Mouse (Mus musculus): ENCODE results near the gene Mis18a. TPM values are rescaled to one million over a fixed set of nuclear protein-coding genes. Genes with fewer than 3 reads are reported as not detected.

Gene Mis18a
- polyA plus RNA-seq, 1 experiment, result 17.5 TPM

DNA sequence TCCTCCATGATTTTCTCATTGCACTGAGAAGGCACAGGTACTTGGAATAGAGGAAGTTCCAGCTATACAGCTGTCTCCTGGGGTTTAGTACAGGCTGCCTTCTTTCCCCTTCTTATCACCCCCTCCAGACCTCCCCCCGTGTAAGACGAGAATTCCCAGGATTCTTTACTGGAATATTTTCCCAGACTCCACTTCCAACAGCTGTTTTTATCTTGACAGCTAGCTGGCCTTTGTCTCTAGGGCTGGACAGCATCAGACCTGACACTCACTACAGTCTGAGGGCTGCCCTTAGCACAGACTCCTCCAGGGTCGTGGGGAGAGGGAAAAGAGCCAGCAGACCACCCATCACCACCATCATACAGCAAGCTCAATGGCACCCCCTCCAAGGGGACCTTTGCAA is 20.9 kb downstream of the Mis18a start:
- TF ChIP-seq CTCF (IDR thresholded peaks at IDR 0.05; ENCODE audit: borderline replicate concordance, insufficient read depth, low read length) (no peak), POLR2A (IDR thresholded peaks at IDR 0.05; ENCODE audit: low read depth, low read length) (no peak)
- Histone ChIP-seq H3K27ac (ENCODE audit: insufficient read depth, low read length) (no peak overlapping the region), H3K4me3 (ENCODE audit: insufficient read depth, low read length) (no peak overlapping the region), H3K4me1 (ENCODE audit: control insufficient read depth, insufficient read depth, low read length) (peaks cover 7% of the 10 kb centered on the region; the same call in 1 of the 2 replicates)

GRCm38 (mm10) chr16:90704161-90704825 is 22.9 kb downstream of the Mis18a start:
- peaks cover 7% of the 10 kb centered on the region; the same call in 1 of the 2 replicates for H3K4me1 ChIP-seq (ENCODE audit: control insufficient read depth, insufficient read depth, low read length)
- no peak overlapping the region for H3K4me3 ChIP-seq (ENCODE audit: insufficient read depth, low read length)
- no peak overlapping the region for H3K27ac ChIP-seq (ENCODE audit: insufficient read depth, low read length)
- no peak for TF ChIP-seq CTCF (IDR thresholded peaks at IDR 0.05; ENCODE audit: borderline replicate concordance, insufficient read depth, low read length)
- TF ChIP-seq POLR2A (IDR thresholded peaks at IDR 0.05; ENCODE audit: low read depth, low read length), result no peak

- TF ChIP-seq CTCF (IDR thresholded peaks at IDR 0.05; ENCODE audit: borderline replicate concordance, insufficient read depth, low read length) (no peak), POLR2A (IDR thresholded peaks at IDR 0.05; ENCODE audit: low read depth, low read length) (no peak)
- H3K27ac ChIP-seq (ENCODE audit: insufficient read depth, low read length), result no peak overlapping the region
- peaks cover 7% of the 10 kb centered on the region; the same call in 1 of the 2 replicates for H3K4me1 ChIP-seq (ENCODE audit: control insufficient read depth, insufficient read depth, low read length)
- no peak overlapping the region for H3K4me3 ChIP-seq (ENCODE audit: insufficient read depth, low read length)
These were observed 23.6 kb downstream of the Mis18a start for GRCm38 (mm10) chr16:90703646-90704045.

DNA sequence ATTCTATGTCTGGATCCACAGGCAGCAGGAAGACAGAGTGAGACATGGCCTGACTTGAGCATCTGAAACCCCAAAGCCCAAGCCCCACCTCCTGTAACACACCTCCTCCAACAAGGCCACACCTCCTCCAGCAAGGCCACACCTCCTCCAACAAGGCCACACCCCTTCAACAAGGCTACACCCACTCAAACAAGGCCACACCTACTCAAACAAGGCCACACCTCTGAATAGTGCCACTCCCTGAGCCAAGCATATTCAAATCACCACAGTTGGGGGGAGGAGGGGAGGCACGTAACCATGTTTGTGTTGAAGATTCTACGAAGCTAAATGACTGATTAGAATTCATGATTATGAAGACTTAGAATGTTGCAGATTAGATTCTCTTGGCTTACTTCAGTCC is 25.7 kb downstream of the Mis18a start:
- TF ChIP-seq CTCF (IDR thresholded peaks at IDR 0.05; ENCODE audit: borderline replicate concordance, insufficient read depth, low read length), result no peak
- no peak for TF ChIP-seq POLR2A (IDR thresholded peaks at IDR 0.05; ENCODE audit: low read depth, low read length)
- no peak overlapping the region for H3K4me3 ChIP-seq (ENCODE audit: insufficient read depth, low read length)

GRCm38 (mm10) chr16:90699390-90699789 is 27.8 kb downstream of the Mis18a start:
- H3K4me3 ChIP-seq (ENCODE audit: insufficient read depth, low read length), result no peak overlapping the region
- TF ChIP-seq POLR2A (IDR thresholded peaks at IDR 0.05; ENCODE audit: low read depth, low read length), result no peak
- H3K27ac ChIP-seq (ENCODE audit: insufficient read depth, low read length), result no peak overlapping the region
- H3K4me1 ChIP-seq (ENCODE audit: control insufficient read depth, insufficient read depth, low read length), result peaks cover 7% of the 10 kb centered on the region; the same call in 1 of the 2 replicates

More for the DNA sequence above, 25.7 kb downstream of the Mis18a start:
- Histone ChIP-seq H3K4me1 (ENCODE audit: control insufficient read depth, insufficient read depth, low read length) (peaks cover 7% of the 10 kb centered on the region; the same call in 1 of the 2 replicates), H3K27ac (ENCODE audit: insufficient read depth, low read length) (no peak overlapping the region)

DNA sequence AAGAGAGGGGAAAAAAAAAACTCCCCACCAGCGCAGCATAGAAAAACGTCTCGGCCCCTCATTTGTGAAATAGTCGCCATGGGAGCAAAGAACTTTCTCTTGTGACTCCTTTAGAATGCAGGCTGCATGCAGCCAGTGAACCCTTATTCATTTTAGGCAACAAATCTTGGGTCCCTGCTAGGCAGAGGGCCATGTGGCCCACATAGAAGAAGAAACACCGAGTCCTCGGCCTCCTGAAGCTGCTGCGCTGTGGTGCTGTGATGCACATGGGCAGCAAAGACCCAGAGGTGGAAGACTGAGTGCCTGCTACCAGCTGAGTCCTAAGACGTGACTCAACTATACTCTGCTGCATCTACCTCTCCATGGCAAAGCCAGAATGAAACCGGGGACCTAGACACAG is 30.9 kb downstream of the Mis18a start:
- Histone ChIP-seq H3K4me1 (ENCODE audit: control insufficient read depth, insufficient read depth, low read length) (no peaks in the 10 kb centered on the region), H3K27ac (ENCODE audit: insufficient read depth, low read length) (no peak overlapping the region), H3K4me3 (ENCODE audit: insufficient read depth, low read length) (no peak overlapping the region)
- TF ChIP-seq POLR2A (IDR thresholded peaks at IDR 0.05; ENCODE audit: low read depth, low read length) (no peak), CTCF (IDR thresholded peaks at IDR 0.05; ENCODE audit: borderline replicate concordance, insufficient read depth, low read length) (no peak)

DNA sequence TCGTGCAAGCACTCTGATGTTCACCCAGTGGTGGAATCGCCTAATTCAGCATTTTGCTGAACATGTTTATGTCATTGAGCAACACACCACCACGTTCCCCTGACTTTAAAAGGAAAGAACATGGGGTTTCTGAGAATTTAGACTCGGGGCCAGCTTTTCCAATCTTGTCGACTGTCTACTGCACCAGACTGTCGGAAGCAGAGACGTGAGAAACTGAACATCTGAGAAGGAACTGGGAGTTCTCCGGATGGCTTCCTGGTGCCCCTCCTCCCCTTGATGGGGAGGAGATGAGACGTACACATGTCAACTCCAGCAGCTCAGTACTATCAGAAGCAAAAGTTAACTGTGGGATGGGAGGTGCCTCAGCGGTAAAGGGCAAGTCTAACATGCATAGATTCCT is 32.1 kb downstream of the Mis18a start:
- H3K4me1 ChIP-seq (ENCODE audit: control insufficient read depth, insufficient read depth, low read length), result no peaks in the 10 kb centered on the region
- TF ChIP-seq CTCF (IDR thresholded peaks at IDR 0.05; ENCODE audit: borderline replicate concordance, insufficient read depth, low read length) (no peak), POLR2A (IDR thresholded peaks at IDR 0.05; ENCODE audit: low read depth, low read length) (no peak)
- no peak overlapping the region for H3K27ac ChIP-seq (ENCODE audit: insufficient read depth, low read length)
- no peak overlapping the region for H3K4me3 ChIP-seq (ENCODE audit: insufficient read depth, low read length)

GRCm38 (mm10) chr16:90694719-90695118 is 32.5 kb downstream of the Mis18a start:
- Histone ChIP-seq H3K4me1 (ENCODE audit: control insufficient read depth, insufficient read depth, low read length) (no peaks in the 10 kb centered on the region), H3K4me3 (ENCODE audit: insufficient read depth, low read length) (no peak overlapping the region), H3K27ac (ENCODE audit: insufficient read depth, low read length) (no peak overlapping the region)
- no peak for TF ChIP-seq POLR2A (IDR thresholded peaks at IDR 0.05; ENCODE audit: low read depth, low read length)
- TF ChIP-seq CTCF (IDR thresholded peaks at IDR 0.05; ENCODE audit: borderline replicate concordance, insufficient read depth, low read length), result peak; percentile 23; the same call in 1 of the 2 replicates

- TF ChIP-seq CTCF (IDR thresholded peaks at IDR 0.05; ENCODE audit: borderline replicate concordance, insufficient read depth, low read length) (no peak), POLR2A (IDR thresholded peaks at IDR 0.05; ENCODE audit: low read depth, low read length) (no peak)
- H3K4me1 ChIP-seq (ENCODE audit: control insufficient read depth, insufficient read depth, low read length), result no peaks in the 10 kb centered on the region
- no peak overlapping the region for H3K27ac ChIP-seq (ENCODE audit: insufficient read depth, low read length)
- H3K4me3 ChIP-seq (ENCODE audit: insufficient read depth, low read length), result no peak overlapping the region
These were observed 33.6 kb downstream of the Mis18a start for GRCm38 (mm10) chr16:90693625-90694024.

- TF ChIP-seq POLR2A (IDR thresholded peaks at IDR 0.05; ENCODE audit: low read depth, low read length), result no peak
- TF ChIP-seq CTCF (IDR thresholded peaks at IDR 0.05; ENCODE audit: borderline replicate concordance, insufficient read depth, low read length), result no peak
- H3K4me1 ChIP-seq (ENCODE audit: control insufficient read depth, insufficient read depth, low read length), result no peaks in the 10 kb centered on the region
- H3K27ac ChIP-seq (ENCODE audit: insufficient read depth, low read length), result no peak overlapping the region
- H3K4me3 ChIP-seq (ENCODE audit: insufficient read depth, low read length), result no peak overlapping the region
These were observed 34.4 kb downstream of the Mis18a start for GRCm38 (mm10) chr16:90692704-90693385.
